Mouse (Mus musculus) megakaryocyte, embryonic 14.5 days (primary cell): Measurements from ENCODE around the gene Nfib. TPM values are rescaled to one million over a fixed set of nuclear protein-coding genes. Genes with fewer than 3 reads are reported as not detected.

Source experiments
- H3K27me3 ChIP-seq: replicated peaks from 2 replicates; pipeline ENCODE3; 2012; ENCODE audit warnings: inconsistent platforms
- H3K36me3 ChIP-seq: replicated peaks from 2 replicates; pipeline ENCODE3; 2012; ENCODE audit warnings: low read length, inconsistent platforms, mixed read lengths
- H3K4me1 ChIP-seq: 2 replicates; pipeline ENCODE4 v1.6.1; 2012; ENCODE audit warnings: inconsistent platforms
- H3K4me3 ChIP-seq: replicated peaks from 2 replicates; pipeline ENCODE3; 2012; ENCODE audit warnings: moderate library complexity, mild to moderate bottlenecking, inconsistent platforms
- H3K9me3 ChIP-seq: 2 replicates; pipeline ENCODE4 v1.6.1; 2012; ENCODE audit warnings: inconsistent platforms
- FLI1 ChIP-seq: IDR thresholded peaks from 2 replicates; pipeline ENCODE4 v1.6.1; 2012; ENCODE audit warnings: low read length, inconsistent platforms, mixed read lengths
- GATA1 ChIP-seq: IDR thresholded peaks from 3 replicates; pipeline ENCODE4 v1.6.1; 2012; ENCODE audit warnings: mixed read lengths, low read length, inconsistent platforms, borderline replicate concordance
- polyA plus RNA-seq: library from polyadenylated mRNA; stranded (reverse); fragments of >175 nt; gene quantifications from 2 replicates; pipeline ENCODE4 v1.2.3, GENCODE M21; 2012; ENCODE audit warnings: low replicate concordance; ENCODE audit not compliant: insufficient read depth

Gene Nfib
- polyA plus RNA-seq, 1 experiment, result 0.01 TPM

- TF ChIP-seq GATA1 (no peak), FLI1 (no peak)
- Histone ChIP-seq H3K27me3 (no peaks in the 10 kb centered on the region), H3K9me3 (no peaks in the 10 kb centered on the region), H3K36me3 (no peaks in the 10 kb centered on the region), H3K4me1 (no peaks in the 10 kb centered on the region; the same call in 1 of the 2 replicates), H3K4me3 (no peak overlapping the region)
Measured at GRCm38 (mm10) chr4:82364696-82365385, 340.7 kb downstream of the Nfib start.

- Histone ChIP-seq H3K27me3 (no peaks in the 10 kb centered on the region), H3K36me3 (no peaks in the 10 kb centered on the region), H3K4me3 (no peak overlapping the region), H3K9me3 (no peaks in the 10 kb centered on the region), H3K4me1 (peaks cover 4% of the 10 kb centered on the region)
- TF ChIP-seq GATA1 (no peak), FLI1 (no peak)
Measured at GRCm38 (mm10) chr4:82363951-82364350, 341.6 kb downstream of the Nfib start.

GRCm38 (mm10) chr4:82362294-82362693, 343.3 kb downstream of the Nfib start:
- Histone ChIP-seq H3K4me3 (no peak overlapping the region), H3K4me1 (peaks cover 7% of the 10 kb centered on the region), H3K36me3 (no peaks in the 10 kb centered on the region), H3K9me3 (no peaks in the 10 kb centered on the region), H3K27me3 (no peaks in the 10 kb centered on the region)
- TF ChIP-seq GATA1 (no peak), FLI1 (no peak)

GRCm38 (mm10) chr4:82360081-82360511, 345.5 kb downstream of the Nfib start:
- H3K9me3 ChIP-seq, result no peaks in the 10 kb centered on the region
- no peaks in the 10 kb centered on the region for H3K36me3 ChIP-seq
- no peak overlapping the region for H3K4me3 ChIP-seq
- TF ChIP-seq FLI1 (no peak), GATA1 (no peak)
- peaks cover 7% of the 10 kb centered on the region for H3K4me1 ChIP-seq
- no peaks in the 10 kb centered on the region for H3K27me3 ChIP-seq

GRCm38 (mm10) chr4:82359110-82359509, 346.4 kb downstream of the Nfib start:
- Histone ChIP-seq H3K9me3 (no peaks in the 10 kb centered on the region), H3K4me3 (no peak overlapping the region), H3K4me1 (peaks cover 7% of the 10 kb centered on the region), H3K36me3 (no peaks in the 10 kb centered on the region), H3K27me3 (no peaks in the 10 kb centered on the region)
- TF ChIP-seq GATA1, result no peak

- no peak overlapping the region for H3K4me3 ChIP-seq
Measured at GRCm38 (mm10) chr4:82349006-82349405, 356.5 kb downstream of the Nfib start.

GRCm38 (mm10) chr4:82344787-82345186, 360.8 kb downstream of the Nfib start:
- no peak for TF ChIP-seq GATA1
- no peak for TF ChIP-seq FLI1
- Histone ChIP-seq H3K36me3 (no peaks in the 10 kb centered on the region), H3K4me3 (no peak overlapping the region), H3K4me1 (no peaks in the 10 kb centered on the region), H3K27me3 (no peaks in the 10 kb centered on the region), H3K9me3 (no peaks in the 10 kb centered on the region)

More at GRCm38 (mm10) chr4:82349006-82349405, 356.5 kb downstream of the Nfib start:
- H3K36me3 ChIP-seq, result no peaks in the 10 kb centered on the region
- no peaks in the 10 kb centered on the region for H3K9me3 ChIP-seq
- no peaks in the 10 kb centered on the region for H3K27me3 ChIP-seq
- no peaks in the 10 kb centered on the region for H3K4me1 ChIP-seq
- no peak for TF ChIP-seq GATA1
- no peak for TF ChIP-seq FLI1

- Histone ChIP-seq H3K27me3 (no peaks in the 10 kb centered on the region), H3K4me1 (no peaks in the 10 kb centered on the region), H3K4me3 (no peak overlapping the region), H3K36me3 (no peaks in the 10 kb centered on the region), H3K9me3 (no peaks in the 10 kb centered on the region)
- TF ChIP-seq GATA1 (no peak), FLI1 (no peak)
Measured at GRCm38 (mm10) chr4:82344224-82344623, 361.3 kb downstream of the Nfib start.

- Histone ChIP-seq H3K9me3 (no peaks in the 10 kb centered on the region), H3K36me3 (no peaks in the 10 kb centered on the region), H3K27me3 (no peaks in the 10 kb centered on the region), H3K4me3 (no peak overlapping the region), H3K4me1 (no peaks in the 10 kb centered on the region)
- TF ChIP-seq GATA1, result no peak
Measured at GRCm38 (mm10) chr4:82338930-82339329, 366.6 kb downstream of the Nfib start.

- Histone ChIP-seq H3K4me3 (no peak overlapping the region), H3K27me3 (no peaks in the 10 kb centered on the region), H3K4me1 (no peaks in the 10 kb centered on the region), H3K36me3 (no peaks in the 10 kb centered on the region), H3K9me3 (no peaks in the 10 kb centered on the region)
- TF ChIP-seq FLI1 (no peak), GATA1 (no peak)
Measured at GRCm38 (mm10) chr4:82338481-82338880, 367.1 kb downstream of the Nfib start.
